Mouse (Mus musculus) bone marrow, adult 2 months (tissue): ENCODE results near the gene Aox1.

Source experiments
- CTCF ChIP-seq: fragments of 200-500 bp; IDR thresholded peaks from 2 replicates; pipeline ENCODE4 v1.5.1; 2011; ENCODE audit warnings: low read length, control low read depth; ENCODE audit not compliant: control insufficient read depth, insufficient read depth
- POLR2A ChIP-seq: fragments of 200-500 bp; IDR thresholded peaks from 2 replicates; pipeline ENCODE4 v1.6.1; 2011; ENCODE audit warnings: low read depth, mild to moderate bottlenecking, control low read depth, low read length, borderline replicate concordance; ENCODE audit not compliant: control insufficient read depth

DNA sequence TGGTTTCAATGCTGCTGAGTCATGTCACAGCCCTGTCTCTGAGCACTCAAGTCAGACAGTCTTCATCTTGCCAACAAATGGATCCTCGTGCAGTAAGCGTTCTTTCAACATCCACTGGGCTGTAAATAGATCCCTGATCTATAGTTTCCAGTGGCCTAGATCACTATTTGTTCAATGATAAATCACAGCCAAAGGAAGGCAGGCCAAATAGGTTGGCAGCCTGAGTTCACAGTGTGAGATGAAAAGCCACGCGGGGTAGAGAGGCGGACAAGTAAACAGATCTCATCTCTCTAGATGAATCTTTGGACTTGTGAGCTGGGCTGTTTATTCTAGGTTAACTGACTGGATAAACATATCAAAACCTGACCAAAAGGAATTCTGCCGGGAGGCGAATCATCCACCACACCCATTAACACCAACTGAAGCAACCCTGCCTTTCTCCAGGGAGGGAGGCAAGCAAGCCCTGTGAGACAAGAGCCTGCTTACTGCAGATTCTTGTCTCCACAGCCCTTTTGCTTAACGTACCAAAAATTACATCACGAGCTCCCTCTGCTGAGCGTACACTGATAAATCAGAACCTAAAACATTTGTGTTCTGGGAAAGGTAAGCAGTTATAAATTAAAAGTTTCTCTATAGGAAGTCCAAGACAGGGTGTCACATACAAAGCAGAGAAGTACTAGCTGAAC, 114.8 kb downstream of the Aox1 start:
- TF ChIP-seq CTCF (no peak), POLR2A (no peak)
